Mouse (Mus musculus): ENCODE data around the gene Stub1.
"Not testable (repeated sequence)": the region's sequence is repeated elsewhere in the genome, so short reads cannot be mapped to it uniquely, and the experiment has no call there.

- TF ChIP-seq CTCF (conservative IDR thresholded peaks at IDR 0.05; ENCODE audit: insufficient read depth, insufficient read length, low read depth, low read length); POLR2A (IDR thresholded peaks at IDR 0.05; ENCODE audit: low read depth, low read length): not testable (repeated sequence)
Measured at GRCm38 (mm10) chr17:25871566-25871965, 38.4 kb upstream of the Stub1 start.

All from kidney, adult 2 months (tissue).